Mouse (Mus musculus): ENCODE measurements around the gene Lmo7. TPM values are rescaled to one million over a fixed set of nuclear protein-coding genes. Genes with fewer than 3 reads are reported as not detected.

The Lmo7 gene
- polyA plus RNA-seq, 1 experiment from 2014 or later: 21.1 TPM

- Histone ChIP-seq H3K27ac (no peak overlapping the region), H3K9ac (no peak overlapping the region), H3K27me3 (replicated peaks) (no peaks in the 10 kb centered on the region), H3K9me3 (no peaks in the 10 kb centered on the region), H3K36me3 (no peaks in the 10 kb centered on the region), H3K4me1 (no peaks in the 10 kb centered on the region), H3K4me2 (no peak overlapping the region), H3K4me3 (replicated peaks) (no peak overlapping the region)
- WGBS: 94% methylated on average over 10 of the region's 10 CpGs
- ATAC-seq (ENCODE audit: insufficient read depth, low FRiP score, low read depth): no peak; the same call in 1 of the 2 replicates
Observed at GRCm38 (mm10) chr14:101886320-101886719, 156.6 kb downstream of the Lmo7 start.

- H3K4me2 ChIP-seq: no peak overlapping the region
- peak; percentile 56 for ATAC-seq (ENCODE audit: insufficient read depth, low FRiP score, low read depth)
- WGBS: 63% methylated on average over 10 of the region's 10 CpGs
- H3K27ac ChIP-seq: no peak overlapping the region
- no peaks in the 10 kb centered on the region for H3K36me3 ChIP-seq
- no peak overlapping the region for H3K4me3 ChIP-seq (replicated peaks)
- no peaks in the 10 kb centered on the region for H3K27me3 ChIP-seq (replicated peaks)
- no peak overlapping the region for H3K9ac ChIP-seq
- no peaks in the 10 kb centered on the region for H3K4me1 ChIP-seq
- no peaks in the 10 kb centered on the region for H3K9me3 ChIP-seq
Observed at GRCm38 (mm10) chr14:101891903-101892448, 162.2 kb downstream of the Lmo7 start.

- no peak for ATAC-seq (ENCODE audit: insufficient read depth, low FRiP score, low read depth)
- H3K9me3 ChIP-seq: no peaks in the 10 kb centered on the region
- H3K27me3 ChIP-seq (replicated peaks): no peaks in the 10 kb centered on the region
- H3K4me2 ChIP-seq: no peak overlapping the region
- no peaks in the 10 kb centered on the region for H3K36me3 ChIP-seq
- no peak overlapping the region for H3K27ac ChIP-seq
- H3K9ac ChIP-seq: no peak overlapping the region
- no peaks in the 10 kb centered on the region for H3K4me1 ChIP-seq
- H3K4me3 ChIP-seq (replicated peaks): no peak overlapping the region
- 82% methylated on average over 8 of the region's 8 CpGs for WGBS
Observed at GRCm38 (mm10) chr14:101892496-101892895, 162.7 kb downstream of the Lmo7 start.

- no peaks in the 10 kb centered on the region for H3K4me1 ChIP-seq
- no peaks in the 10 kb centered on the region for H3K27me3 ChIP-seq (replicated peaks)
- 85% methylated on average over 6 of the region's 6 CpGs for WGBS
- H3K4me2 ChIP-seq: no peak overlapping the region
- no peak for ATAC-seq (ENCODE audit: insufficient read depth, low FRiP score, low read depth)
- no peaks in the 10 kb centered on the region for H3K36me3 ChIP-seq
- no peak overlapping the region for H3K4me3 ChIP-seq (replicated peaks)
- H3K9me3 ChIP-seq: no peaks in the 10 kb centered on the region
- H3K9ac ChIP-seq: no peak overlapping the region
- no peak overlapping the region for H3K27ac ChIP-seq
Observed at GRCm38 (mm10) chr14:101893215-101893614, 163.5 kb downstream of the Lmo7 start.

- no peaks in the 10 kb centered on the region for H3K27me3 ChIP-seq (replicated peaks)
- no peak overlapping the region for H3K9ac ChIP-seq
- no peaks in the 10 kb centered on the region for H3K9me3 ChIP-seq
- no peaks in the 10 kb centered on the region for H3K36me3 ChIP-seq
- ATAC-seq (ENCODE audit: insufficient read depth, low FRiP score, low read depth): no peak
- H3K4me3 ChIP-seq (replicated peaks): no peak overlapping the region
- WGBS: 79% methylated on average over 6 of the region's 6 CpGs
- no peak overlapping the region for H3K4me2 ChIP-seq
- H3K27ac ChIP-seq: no peak overlapping the region
- no peaks in the 10 kb centered on the region for H3K4me1 ChIP-seq
Observed at GRCm38 (mm10) chr14:101898250-101898649, 168.5 kb downstream of the Lmo7 start.

- ATAC-seq (ENCODE audit: insufficient read depth, low FRiP score, low read depth): no peak
- H3K27me3 ChIP-seq (replicated peaks): no peaks in the 10 kb centered on the region
- H3K36me3 ChIP-seq: no peaks in the 10 kb centered on the region
- no peaks in the 10 kb centered on the region for H3K9me3 ChIP-seq
- no peak overlapping the region for H3K4me3 ChIP-seq (replicated peaks)
- H3K9ac ChIP-seq: no peak overlapping the region
- no peak overlapping the region for H3K4me2 ChIP-seq
- H3K27ac ChIP-seq: no peak overlapping the region
- H3K4me1 ChIP-seq: no peaks in the 10 kb centered on the region
- 39% methylated on average over 7 of the region's 7 CpGs for WGBS
Observed at GRCm38 (mm10) chr14:101901496-101901895, 171.7 kb downstream of the Lmo7 start.

- H3K9me3 ChIP-seq: no peaks in the 10 kb centered on the region
- no peak for ATAC-seq (ENCODE audit: insufficient read depth, low FRiP score, low read depth)
- H3K36me3 ChIP-seq: no peaks in the 10 kb centered on the region
- H3K4me2 ChIP-seq: no peak overlapping the region
- H3K27me3 ChIP-seq (replicated peaks): no peaks in the 10 kb centered on the region
- no peaks in the 10 kb centered on the region for H3K4me1 ChIP-seq
- 72% methylated on average over 7 of the region's 7 CpGs for WGBS
- H3K9ac ChIP-seq: no peak overlapping the region
- no peak overlapping the region for H3K27ac ChIP-seq
- H3K4me3 ChIP-seq (replicated peaks): no peak overlapping the region
Observed at GRCm38 (mm10) chr14:101901976-101902375, 172.2 kb downstream of the Lmo7 start.

- H3K4me3 ChIP-seq (replicated peaks): no peak overlapping the region
Observed at GRCm38 (mm10) chr14:101903722-101904121, 174.0 kb downstream of the Lmo7 start.

GRCm38 (mm10) chr14:101911983-101912382 lies 182.2 kb downstream of the Lmo7 start:
- 72% methylated on average over 7 of the region's 7 CpGs for WGBS
- no peak for ATAC-seq (ENCODE audit: insufficient read depth, low FRiP score, low read depth)

More at GRCm38 (mm10) chr14:101903722-101904121, 174.0 kb downstream of the Lmo7 start:
- no peaks in the 10 kb centered on the region for H3K4me1 ChIP-seq
- no peaks in the 10 kb centered on the region for H3K9me3 ChIP-seq
- no peaks in the 10 kb centered on the region for H3K27me3 ChIP-seq (replicated peaks)
- no peak overlapping the region for H3K27ac ChIP-seq
- ATAC-seq (ENCODE audit: insufficient read depth, low FRiP score, low read depth): no peak
- no peak overlapping the region for H3K9ac ChIP-seq
- no peaks in the 10 kb centered on the region for H3K36me3 ChIP-seq
- WGBS: 62% methylated on average over 5 of the region's 5 CpGs
- H3K4me2 ChIP-seq: no peak overlapping the region

GRCm38 (mm10) chr14:101912392-101912791 lies 182.6 kb downstream of the Lmo7 start:
- no peaks in the 10 kb centered on the region for H3K36me3 ChIP-seq
- H3K4me3 ChIP-seq (replicated peaks): no peak overlapping the region
- WGBS: 85% methylated on average over 3 of the region's 3 CpGs
- H3K27me3 ChIP-seq (replicated peaks): no peaks in the 10 kb centered on the region
- no peaks in the 10 kb centered on the region for H3K9me3 ChIP-seq
- H3K9ac ChIP-seq: no peak overlapping the region
- H3K4me1 ChIP-seq: no peaks in the 10 kb centered on the region
- H3K4me2 ChIP-seq: no peak overlapping the region
- ATAC-seq (ENCODE audit: insufficient read depth, low FRiP score, low read depth): no peak
- no peak overlapping the region for H3K27ac ChIP-seq

More at GRCm38 (mm10) chr14:101911983-101912382, 182.2 kb downstream of the Lmo7 start:
- Histone ChIP-seq H3K4me3 (replicated peaks) (no peak overlapping the region), H3K9ac (no peak overlapping the region), H3K27me3 (replicated peaks) (no peaks in the 10 kb centered on the region), H3K27ac (no peak overlapping the region), H3K36me3 (no peaks in the 10 kb centered on the region), H3K9me3 (no peaks in the 10 kb centered on the region), H3K4me2 (no peak overlapping the region), H3K4me1 (no peaks in the 10 kb centered on the region)

- no peak for ATAC-seq (ENCODE audit: insufficient read depth, low FRiP score, low read depth)
- no peaks in the 10 kb centered on the region for H3K4me1 ChIP-seq
- H3K9ac ChIP-seq: no peak overlapping the region
- H3K4me3 ChIP-seq (replicated peaks): no peak overlapping the region
- H3K4me2 ChIP-seq: no peak overlapping the region
- no peaks in the 10 kb centered on the region for H3K9me3 ChIP-seq
- no peaks in the 10 kb centered on the region for H3K27me3 ChIP-seq (replicated peaks)
- H3K36me3 ChIP-seq: no peaks in the 10 kb centered on the region
- no peak overlapping the region for H3K27ac ChIP-seq
Observed at GRCm38 (mm10) chr14:101914321-101914720, 184.6 kb downstream of the Lmo7 start.

- no peak overlapping the region for H3K4me2 ChIP-seq
- H3K4me1 ChIP-seq: no peaks in the 10 kb centered on the region
- H3K27ac ChIP-seq: no peak overlapping the region
- 73% methylated on average over 8 of the region's 8 CpGs for WGBS
- no peak overlapping the region for H3K4me3 ChIP-seq (replicated peaks)
- no peak for ATAC-seq (ENCODE audit: insufficient read depth, low FRiP score, low read depth)
- H3K9ac ChIP-seq: no peak overlapping the region
- H3K27me3 ChIP-seq (replicated peaks): no peaks in the 10 kb centered on the region
- no peaks in the 10 kb centered on the region for H3K9me3 ChIP-seq
- no peaks in the 10 kb centered on the region for H3K36me3 ChIP-seq
Observed at GRCm38 (mm10) chr14:101915867-101916266, 186.1 kb downstream of the Lmo7 start.

GRCm38 (mm10) chr14:101918471-101918870 lies 188.7 kb downstream of the Lmo7 start:
- no peaks in the 10 kb centered on the region for H3K4me1 ChIP-seq
- ATAC-seq (ENCODE audit: insufficient read depth, low FRiP score, low read depth): no peak
- 89% methylated on average over 5 of the region's 5 CpGs for WGBS
- H3K36me3 ChIP-seq: peaks cover 3% of the 10 kb centered on the region; the same call in 1 of the 2 replicates
- no peak overlapping the region for H3K4me3 ChIP-seq (replicated peaks)
- no peaks in the 10 kb centered on the region for H3K9me3 ChIP-seq
- no peak overlapping the region for H3K27ac ChIP-seq
- H3K27me3 ChIP-seq (replicated peaks): no peaks in the 10 kb centered on the region
- no peak overlapping the region for H3K9ac ChIP-seq
- H3K4me2 ChIP-seq: no peak overlapping the region

Measured in stomach, embryonic 15.5 days (tissue).